Mouse (Mus musculus): ENCODE data around the gene Ncapg. TPM values are rescaled to one million over a fixed set of nuclear protein-coding genes. Genes with fewer than 3 reads are reported as not detected.

Gene Ncapg
- polyA plus RNA-seq, 1 experiment from 2014 or later: 57.5 TPM

GRCm38 (mm10) chr5:45669234-45669597 lies 503 bp upstream of the Ncapg start:
- peak; percentile 79 for ATAC-seq (ENCODE audit: low FRiP score, low read depth)

GRCm38 (mm10) chr5:45670280-45670670 lies 556 bp downstream of the Ncapg start:
- Histone ChIP-seq H3K4me2 (replicated peaks) (peak overlapping the region; percentile 91), H3K36me3 (0 out of 2 replicates have a peak, but pooled peaks cover 3% of the 10 kb centered on the region), H3K9ac (replicated peaks) (peak overlapping the region; percentile 77), H3K4me1 (peaks cover 10% of the 10 kb centered on the region), H3K9me3 (no peaks in the 10 kb centered on the region), H3K4me3 (peak overlapping the region; percentile 79), H3K27me3 (no peaks in the 10 kb centered on the region), H3K27ac (replicated peaks) (peak overlapping the region; percentile 88)
- ATAC-seq (ENCODE audit: low FRiP score, low read depth): no peak
- under 1% methylated on average over 13 of the region's 13 CpGs for WGBS

More at GRCm38 (mm10) chr5:45669234-45669597, 503 bp upstream of the Ncapg start:
- H3K36me3 ChIP-seq: no peaks in the 10 kb centered on the region
- no peaks in the 10 kb centered on the region for H3K9me3 ChIP-seq
- peak overlapping the region; percentile 79 for H3K4me3 ChIP-seq
- peak overlapping the region; percentile 84 for H3K4me2 ChIP-seq (replicated peaks)
- under 1% methylated on average over 27 of the region's 27 CpGs for WGBS
- H3K27ac ChIP-seq (replicated peaks): peak overlapping the region; percentile 84
- H3K27me3 ChIP-seq: no peaks in the 10 kb centered on the region
- peak overlapping the region; percentile 80 for H3K9ac ChIP-seq (replicated peaks)
- H3K4me1 ChIP-seq: peaks cover 10% of the 10 kb centered on the region

- no peak for ATAC-seq (ENCODE audit: low FRiP score, low read depth)
- 54% methylated on average over 5 of the region's 5 CpGs for WGBS
- H3K27me3 ChIP-seq: no peaks in the 10 kb centered on the region
- H3K27ac ChIP-seq (replicated peaks): no peak overlapping the region
- peak overlapping the region; percentile 91 for H3K4me2 ChIP-seq (replicated peaks)
- H3K4me1 ChIP-seq: peaks cover 10% of the 10 kb centered on the region
- H3K4me3 ChIP-seq: peak overlapping the region; percentile 79
- no peaks in the 10 kb centered on the region for H3K9me3 ChIP-seq
- H3K9ac ChIP-seq (replicated peaks): peak overlapping the region; percentile 77; the same call in 1 of the 2 replicates
- H3K36me3 ChIP-seq: 0 out of 2 replicates have a peak, but pooled peaks cover 8% of the 10 kb centered on the region
Measured at GRCm38 (mm10) chr5:45670894-45671494, 1.3 kb downstream of the Ncapg start.

GRCm38 (mm10) chr5:45675032-45675431 lies 5.3 kb downstream of the Ncapg start:
- WGBS: 92% methylated on average over 1 of the region's 1 CpGs
- ATAC-seq (ENCODE audit: low FRiP score, low read depth): no peak
- Histone ChIP-seq H3K4me2 (replicated peaks) (no peak overlapping the region), H3K27ac (replicated peaks) (no peak overlapping the region), H3K9ac (replicated peaks) (no peak overlapping the region), H3K4me1 (peaks cover 5% of the 10 kb centered on the region), H3K9me3 (no peaks in the 10 kb centered on the region), H3K27me3 (no peaks in the 10 kb centered on the region), H3K4me3 (no peak overlapping the region), H3K36me3 (0 out of 2 replicates have a peak, but pooled peaks cover 11% of the 10 kb centered on the region)

GRCm38 (mm10) chr5:45677639-45678038 lies 7.9 kb downstream of the Ncapg start:
- 77% methylated on average over 4 of the region's 4 CpGs for WGBS

GRCm38 (mm10) chr5:45679955-45680354 lies 10.2 kb downstream of the Ncapg start:
- H3K9me3 ChIP-seq: no peaks in the 10 kb centered on the region
- ATAC-seq (ENCODE audit: low FRiP score, low read depth): no peak
- no peak overlapping the region for H3K9ac ChIP-seq (replicated peaks)
- no peaks in the 10 kb centered on the region for H3K4me1 ChIP-seq
- no peak overlapping the region for H3K27ac ChIP-seq (replicated peaks)
- H3K4me2 ChIP-seq (replicated peaks): no peak overlapping the region
- no peaks in the 10 kb centered on the region for H3K27me3 ChIP-seq
- no peak overlapping the region for H3K4me3 ChIP-seq
- peaks cover 22% of the 10 kb centered on the region for H3K36me3 ChIP-seq

More at GRCm38 (mm10) chr5:45677639-45678038, 7.9 kb downstream of the Ncapg start:
- no peaks in the 10 kb centered on the region for H3K4me1 ChIP-seq
- H3K9me3 ChIP-seq: no peaks in the 10 kb centered on the region
- H3K27me3 ChIP-seq: no peaks in the 10 kb centered on the region
- no peak overlapping the region for H3K27ac ChIP-seq (replicated peaks)
- no peak overlapping the region for H3K9ac ChIP-seq (replicated peaks)
- H3K4me3 ChIP-seq: no peak overlapping the region
- no peak for ATAC-seq (ENCODE audit: low FRiP score, low read depth)
- 0 out of 2 replicates have a peak, but pooled peaks cover 11% of the 10 kb centered on the region for H3K36me3 ChIP-seq
- H3K4me2 ChIP-seq (replicated peaks): no peak overlapping the region

GRCm38 (mm10) chr5:45683388-45683787 lies 13.7 kb downstream of the Ncapg start:
- Histone ChIP-seq H3K4me2 (replicated peaks) (no peak overlapping the region), H3K4me1 (no peaks in the 10 kb centered on the region), H3K27me3 (no peaks in the 10 kb centered on the region), H3K9me3 (no peaks in the 10 kb centered on the region), H3K9ac (replicated peaks) (no peak overlapping the region), H3K27ac (replicated peaks) (no peak overlapping the region), H3K36me3 (peaks cover 14% of the 10 kb centered on the region), H3K4me3 (no peak overlapping the region)
- ATAC-seq (ENCODE audit: low FRiP score, low read depth): no peak
- 90% methylated on average over 1 of the region's 1 CpGs for WGBS

- H3K27me3 ChIP-seq: no peaks in the 10 kb centered on the region
- WGBS: 97% methylated on average over 2 of the region's 2 CpGs
- H3K9me3 ChIP-seq: no peaks in the 10 kb centered on the region
- H3K4me1 ChIP-seq: no peaks in the 10 kb centered on the region
- H3K4me3 ChIP-seq: no peak overlapping the region
- H3K4me2 ChIP-seq (replicated peaks): no peak overlapping the region
- peaks cover 11% of the 10 kb centered on the region for H3K36me3 ChIP-seq
- ATAC-seq (ENCODE audit: low FRiP score, low read depth): no peak
- no peak overlapping the region for H3K9ac ChIP-seq (replicated peaks)
- no peak overlapping the region for H3K27ac ChIP-seq (replicated peaks)
Measured at GRCm38 (mm10) chr5:45685243-45685642, 15.5 kb downstream of the Ncapg start.

- Histone ChIP-seq H3K27ac (replicated peaks) (no peak overlapping the region), H3K27me3 (no peaks in the 10 kb centered on the region), H3K36me3 (peaks cover 11% of the 10 kb centered on the region), H3K9ac (replicated peaks) (no peak overlapping the region), H3K9me3 (no peaks in the 10 kb centered on the region), H3K4me2 (replicated peaks) (no peak overlapping the region), H3K4me3 (no peak overlapping the region), H3K4me1 (no peaks in the 10 kb centered on the region)
- WGBS: 96% methylated on average over 3 of the region's 3 CpGs
- ATAC-seq (ENCODE audit: low FRiP score, low read depth): no peak
Measured at GRCm38 (mm10) chr5:45686223-45686622, 16.5 kb downstream of the Ncapg start.

GRCm38 (mm10) chr5:45689152-45689551 lies 19.4 kb downstream of the Ncapg start:
- Histone ChIP-seq H3K36me3 (peaks cover 6% of the 10 kb centered on the region), H3K4me3 (no peak overlapping the region), H3K9me3 (no peaks in the 10 kb centered on the region), H3K27ac (replicated peaks) (no peak overlapping the region), H3K4me2 (replicated peaks) (no peak overlapping the region), H3K27me3 (no peaks in the 10 kb centered on the region), H3K4me1 (no peaks in the 10 kb centered on the region), H3K9ac (replicated peaks) (no peak overlapping the region)
- 86% methylated on average over 4 of the region's 4 CpGs for WGBS
- no peak for ATAC-seq (ENCODE audit: low FRiP score, low read depth)

- H3K27ac ChIP-seq (replicated peaks): no peak overlapping the region
- H3K4me2 ChIP-seq (replicated peaks): no peak overlapping the region
- no peak overlapping the region for H3K9ac ChIP-seq (replicated peaks)
- no peaks in the 10 kb centered on the region for H3K4me1 ChIP-seq
- WGBS: 89% methylated on average over 2 of the region's 2 CpGs
- no peak overlapping the region for H3K4me3 ChIP-seq
- H3K36me3 ChIP-seq: no peaks in the 10 kb centered on the region
- H3K27me3 ChIP-seq: no peaks in the 10 kb centered on the region
- no peaks in the 10 kb centered on the region for H3K9me3 ChIP-seq
- no peak for ATAC-seq (ENCODE audit: low FRiP score, low read depth)
Measured at GRCm38 (mm10) chr5:45690802-45691201, 21.1 kb downstream of the Ncapg start.

- Histone ChIP-seq H3K4me3 (no peak overlapping the region), H3K27me3 (no peaks in the 10 kb centered on the region), H3K9me3 (no peaks in the 10 kb centered on the region), H3K36me3 (no peaks in the 10 kb centered on the region), H3K27ac (replicated peaks) (no peak overlapping the region), H3K9ac (replicated peaks) (no peak overlapping the region), H3K4me1 (no peaks in the 10 kb centered on the region), H3K4me2 (replicated peaks) (no peak overlapping the region)
- ATAC-seq (ENCODE audit: low FRiP score, low read depth): no peak
- WGBS: 92% methylated on average over 6 of the region's 6 CpGs
Measured at GRCm38 (mm10) chr5:45691678-45692077, 22.0 kb downstream of the Ncapg start.

- WGBS: 91% methylated on average over 2 of the region's 2 CpGs
- no peak overlapping the region for H3K9ac ChIP-seq (replicated peaks)
- no peak overlapping the region for H3K4me3 ChIP-seq
- H3K4me1 ChIP-seq: no peaks in the 10 kb centered on the region
- ATAC-seq (ENCODE audit: low FRiP score, low read depth): no peak
- H3K27ac ChIP-seq (replicated peaks): no peak overlapping the region
- no peaks in the 10 kb centered on the region for H3K9me3 ChIP-seq
- H3K4me2 ChIP-seq (replicated peaks): no peak overlapping the region
- H3K36me3 ChIP-seq: peaks cover 28% of the 10 kb centered on the region
- no peaks in the 10 kb centered on the region for H3K27me3 ChIP-seq
Measured at GRCm38 (mm10) chr5:45706811-45707210, 37.1 kb downstream of the Ncapg start.
